Mouse (Mus musculus) liver, adult 2 months (tissue): Measurements from ENCODE around the gene Ice1. TPM values are rescaled to one million over a fixed set of nuclear protein-coding genes. Genes with fewer than 3 reads are reported as not detected.

ENCODE experiments used
- DNase-seq: peaks from one replicate; pipeline ENCODE4 v3.0.0-alpha.2; 2011; ENCODE audit warnings: low read depth, low spot score; ENCODE audit errors: extremely low read depth
- H3K27ac ChIP-seq: fragments of 200-500 bp; replicated peaks from 2 replicates; pipeline ENCODE4 v1.5.1; 2012; ENCODE audit warnings: low read depth, mild to moderate bottlenecking, control low read depth, inconsistent platforms, low read length; ENCODE audit not compliant: insufficient read depth
- H3K27me3 ChIP-seq: fragments of 200-500 bp; 2 replicates; pipeline ENCODE4 v1.6.1; 2012; ENCODE audit warnings: mild to moderate bottlenecking, moderate library complexity, low read length, inconsistent platforms; ENCODE audit not compliant: control insufficient read depth, insufficient read depth
- H3K36me3 ChIP-seq: fragments of 200-500 bp; 2 replicates; pipeline ENCODE4 v1.6.1; 2012; ENCODE audit warnings: low read length, inconsistent platforms; ENCODE audit not compliant: control insufficient read depth, insufficient read depth
- H3K4me1 ChIP-seq: fragments of 200-500 bp; 2 replicates; pipeline ENCODE4 v1.6.1; 2011; ENCODE audit warnings: low read length; ENCODE audit not compliant: control insufficient read depth, insufficient read depth
- H3K4me3 ChIP-seq: fragments of 200-500 bp; 2 replicates; pipeline ENCODE4 v1.5.1; 2011; ENCODE audit warnings: low read depth, mild to moderate bottlenecking, control low read depth, low read length, moderate library complexity; ENCODE audit not compliant: insufficient read depth
- H3K79me2 ChIP-seq: fragments of 200-500 bp; 2 replicates; pipeline ENCODE4 v1.6.1; 2012; ENCODE audit warnings: inconsistent platforms, mild to moderate bottlenecking, low read length, moderate library complexity; ENCODE audit not compliant: control insufficient read depth, insufficient read depth
- H3K9ac ChIP-seq: fragments of 200-500 bp; 2 replicates; pipeline ENCODE4 v1.6.1; 2012; ENCODE audit warnings: low read depth, mild to moderate bottlenecking, control low read depth, inconsistent platforms, low read length
- CTCF ChIP-seq: fragments of 200-500 bp; IDR thresholded peaks from 2 replicates; pipeline ENCODE4 v1.5.1; 2011; ENCODE audit warnings: low read depth, low read length, control low read depth
- POLR2A ChIP-seq: fragments of 200-500 bp; IDR thresholded peaks from 2 replicates; pipeline ENCODE4 v1.6.1; 2011; ENCODE audit warnings: low read length, control low read depth; ENCODE audit not compliant: insufficient read depth; ENCODE audit errors: extremely low read depth
- WGBS: fragments of 180-500 bp; shearing (Covaris S2); methylation state at CpG from one replicate; pipeline ENCODE4 v1.1.7; 2018; 5-methylcytosine and 5-hydroxymethylcytosine counted together
- polyA plus RNA-seq: library from polyadenylated mRNA; depleted of rRNA; stranded (reverse); fragments of >200 nt; gene quantifications from 2 replicates; pipeline ENCODE4 v1.2.3, GENCODE M21; 2012
- total RNA-seq: library from RNA; depleted of rRNA; stranded (reverse); fragments of >200 nt; gene quantifications from 2 replicates; pipeline ENCODE4 v1.2.3, GENCODE M21; 2014

Gene Ice1
- total and polyA plus RNA-seq, 2 experiments, result 8.5 to 12.2 TPM

GRCm38 (mm10) chr13:70612837-70613236 is 24.6 kb downstream of the Ice1 start:
- no peaks in the 10 kb centered on the region for H3K79me2 ChIP-seq
- no peaks in the 10 kb centered on the region for H3K4me1 ChIP-seq
- peaks cover 43% of the 10 kb centered on the region for H3K36me3 ChIP-seq
- H3K9ac ChIP-seq, result no peak overlapping the region
- no peak overlapping the region for H3K27ac ChIP-seq
- TF ChIP-seq POLR2A (no peak), CTCF (no peak)
- no peak overlapping the region for H3K4me3 ChIP-seq
- no peak for DNase-seq
- H3K27me3 ChIP-seq, result no peaks in the 10 kb centered on the region
- 85% methylated on average over 2 of the region's 2 CpGs for WGBS

GRCm38 (mm10) chr13:70610431-70611420 is 26.7 kb downstream of the Ice1 start:
- Histone ChIP-seq H3K9ac (no peak overlapping the region), H3K27ac (no peak overlapping the region), H3K4me1 (no peaks in the 10 kb centered on the region), H3K79me2 (no peaks in the 10 kb centered on the region), H3K36me3 (peaks cover 42% of the 10 kb centered on the region), H3K27me3 (no peaks in the 10 kb centered on the region), H3K4me3 (no peak overlapping the region)
- 88% methylated on average over 15 of the region's 15 CpGs for WGBS
- TF ChIP-seq POLR2A (no peak), CTCF (peak; percentile 72)
- peak; percentile 37 for DNase-seq

- no peak for DNase-seq
- no peak overlapping the region for H3K9ac ChIP-seq
These were observed 27.8 kb downstream of the Ice1 start for GRCm38 (mm10) chr13:70609632-70610031.

GRCm38 (mm10) chr13:70605366-70605765 is 32.1 kb downstream of the Ice1 start:
- H3K36me3 ChIP-seq, result peaks cover 38% of the 10 kb centered on the region
- H3K4me1 ChIP-seq, result no peaks in the 10 kb centered on the region
- WGBS, result over 99% methylated on average over 5 of the region's 5 CpGs
- no peak overlapping the region for H3K27ac ChIP-seq
- no peaks in the 10 kb centered on the region for H3K27me3 ChIP-seq
- TF ChIP-seq CTCF, result no peak
- no peak for TF ChIP-seq POLR2A
- DNase-seq, result no peak
- no peaks in the 10 kb centered on the region for H3K79me2 ChIP-seq
- H3K9ac ChIP-seq, result no peak overlapping the region
- no peak overlapping the region for H3K4me3 ChIP-seq

More at GRCm38 (mm10) chr13:70609632-70610031, 27.8 kb downstream of the Ice1 start:
- H3K36me3 ChIP-seq, result peaks cover 38% of the 10 kb centered on the region
- H3K27ac ChIP-seq, result no peak overlapping the region
- TF ChIP-seq POLR2A (no peak), CTCF (no peak)
- H3K79me2 ChIP-seq, result no peaks in the 10 kb centered on the region
- no peaks in the 10 kb centered on the region for H3K4me1 ChIP-seq
- no peaks in the 10 kb centered on the region for H3K27me3 ChIP-seq
- no peak overlapping the region for H3K4me3 ChIP-seq
- 84% methylated on average over 3 of the region's 3 CpGs for WGBS

GRCm38 (mm10) chr13:70604723-70605122 is 32.7 kb downstream of the Ice1 start:
- WGBS, result 83% methylated on average over 8 of the region's 8 CpGs
- TF ChIP-seq CTCF (peak; percentile 50), POLR2A (no peak)
- no peak overlapping the region for H3K27ac ChIP-seq
- H3K4me1 ChIP-seq, result no peaks in the 10 kb centered on the region
- H3K9ac ChIP-seq, result no peak overlapping the region
- H3K79me2 ChIP-seq, result no peaks in the 10 kb centered on the region
- no peak overlapping the region for H3K4me3 ChIP-seq
- H3K27me3 ChIP-seq, result no peaks in the 10 kb centered on the region
- H3K36me3 ChIP-seq, result peaks cover 37% of the 10 kb centered on the region
- no peak for DNase-seq

- H3K4me1 ChIP-seq, result no peaks in the 10 kb centered on the region
- no peaks in the 10 kb centered on the region for H3K27me3 ChIP-seq
- no peak for DNase-seq
- no peak overlapping the region for H3K9ac ChIP-seq
- H3K27ac ChIP-seq, result no peak overlapping the region
- H3K79me2 ChIP-seq, result no peaks in the 10 kb centered on the region
- TF ChIP-seq POLR2A, result no peak
- no peak for TF ChIP-seq CTCF
- 79% methylated on average over 1 of the region's 1 CpGs for WGBS
- H3K36me3 ChIP-seq, result peaks cover 27% of the 10 kb centered on the region; the same call in 1 of the 2 replicates
- H3K4me3 ChIP-seq, result no peak overlapping the region
These were observed 35.9 kb downstream of the Ice1 start for GRCm38 (mm10) chr13:70601566-70601965.
